Mouse (Mus musculus): ENCODE measurements around the gene Dpf3.

Dpf3 gene

GRCm38 (mm10) chr12:83470085-83470484 lies 17.4 kb downstream of the Dpf3 start:
- no peak for ATAC-seq (ENCODE audit: low TSS enrichment)

GRCm38 (mm10) chr12:83466508-83467430 lies 20.7 kb downstream of the Dpf3 start:
- ATAC-seq (ENCODE audit: low TSS enrichment): no peak

DNA sequence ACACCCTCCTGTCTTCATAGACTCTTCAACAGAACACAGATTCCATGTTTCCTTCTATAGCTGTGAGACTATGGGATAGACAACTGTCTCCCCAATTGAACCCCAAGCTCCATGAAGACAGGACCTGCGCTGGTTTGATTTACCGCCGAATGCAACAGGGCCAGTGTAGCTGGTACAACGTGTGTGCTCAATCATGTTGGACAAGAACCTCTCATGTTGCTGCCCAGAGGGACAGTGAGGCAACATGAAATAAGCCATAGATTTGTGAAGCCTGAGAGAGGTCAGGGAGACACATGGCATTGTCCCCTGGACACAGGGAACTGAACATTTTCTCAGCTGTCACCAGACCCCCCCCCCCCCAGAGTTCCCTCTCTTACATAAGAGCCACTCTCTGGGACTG lies 21.5 kb downstream of the Dpf3 start:
- ATAC-seq (ENCODE audit: low TSS enrichment): no peak

DNA sequence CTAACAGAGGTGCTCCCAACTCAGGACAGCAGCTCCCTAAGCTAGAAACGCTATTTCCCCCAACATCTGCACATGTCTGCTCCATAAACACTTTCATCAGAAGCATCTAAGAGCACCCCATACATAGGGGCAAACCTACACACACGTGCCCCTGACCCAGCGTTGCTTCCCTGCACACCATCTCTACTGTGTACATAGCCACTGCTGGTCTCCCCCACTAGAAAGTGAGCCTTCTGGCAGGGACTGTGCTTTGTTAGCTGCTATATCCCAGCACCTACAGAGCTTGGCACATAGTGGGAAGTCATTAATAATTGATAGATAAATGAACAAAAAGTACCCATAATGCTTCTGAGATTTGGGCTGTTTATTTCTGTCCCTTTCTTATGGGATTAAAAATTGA lies 27.2 kb downstream of the Dpf3 start:
- no peak for ATAC-seq (ENCODE audit: low TSS enrichment)

GRCm38 (mm10) chr12:83454697-83455321 lies 32.7 kb downstream of the Dpf3 start:
- ATAC-seq (ENCODE audit: low TSS enrichment): no peak

DNA sequence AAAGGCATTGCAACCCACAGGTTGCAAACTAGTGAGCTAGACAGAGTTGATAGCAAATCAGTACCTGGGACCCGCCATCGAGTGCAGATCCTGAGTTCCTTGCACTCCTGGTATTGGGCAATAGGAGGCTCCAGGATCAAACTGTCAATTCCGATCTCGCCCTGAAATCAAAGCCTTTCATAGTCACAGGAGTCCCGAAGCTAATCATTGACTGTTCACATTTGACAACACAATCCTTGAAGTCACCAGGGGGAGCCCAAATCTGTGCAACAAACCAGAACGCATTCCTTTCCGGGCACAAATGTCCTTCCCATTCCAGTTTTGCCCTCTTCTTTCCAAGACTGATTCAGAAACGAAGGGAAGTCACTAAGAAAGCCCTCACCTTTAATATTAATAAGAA lies 35.7 kb downstream of the Dpf3 start:
- no peak for ATAC-seq (ENCODE audit: low TSS enrichment)

- ATAC-seq (ENCODE audit: low TSS enrichment): no peak
Measured at GRCm38 (mm10) chr12:83450471-83450870, 37.0 kb downstream of the Dpf3 start.

GRCm38 (mm10) chr12:83449202-83449601 lies 38.3 kb downstream of the Dpf3 start:
- no peak for ATAC-seq (ENCODE audit: low TSS enrichment)

DNA sequence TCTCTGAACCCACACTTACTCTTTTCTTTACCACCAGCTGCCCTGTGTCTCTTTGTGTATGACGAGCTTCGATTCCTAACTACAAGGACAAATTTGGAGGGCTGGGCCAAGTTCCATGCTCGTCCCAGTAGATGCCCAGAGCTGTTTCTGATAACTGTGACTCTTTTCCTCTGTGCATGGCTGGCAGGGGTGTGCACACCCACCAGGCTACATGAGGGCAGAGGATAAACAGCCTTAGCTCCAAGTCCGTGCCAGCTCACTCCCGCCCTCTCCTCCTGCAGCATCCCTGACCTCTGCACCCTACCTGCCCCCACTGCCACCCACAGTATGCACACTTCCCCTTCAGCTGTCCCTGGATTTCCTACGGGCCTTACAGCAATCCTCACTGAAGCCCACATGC lies 41.9 kb downstream of the Dpf3 start:
- ATAC-seq (ENCODE audit: low TSS enrichment): no peak

DNA sequence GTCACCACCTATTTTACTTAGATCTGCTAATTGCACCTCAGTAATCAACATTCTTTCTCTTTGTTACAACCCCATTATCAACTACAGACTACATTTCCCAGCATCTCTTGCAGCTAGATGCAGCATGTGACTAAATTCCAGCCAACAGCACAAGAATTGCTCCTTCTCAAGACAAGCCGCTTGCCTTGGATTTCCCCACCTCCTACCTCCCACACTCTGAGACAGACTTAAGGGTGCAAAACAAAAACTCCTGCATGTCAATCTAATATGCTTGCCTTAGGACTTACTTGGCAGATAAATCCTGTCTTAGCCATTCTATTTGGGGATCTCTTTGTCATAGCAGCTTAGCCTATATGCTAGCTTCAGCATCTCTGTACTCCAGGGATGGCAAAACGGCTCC lies 43.1 kb downstream of the Dpf3 start:
- ATAC-seq (ENCODE audit: low TSS enrichment): peak; percentile 99

DNA sequence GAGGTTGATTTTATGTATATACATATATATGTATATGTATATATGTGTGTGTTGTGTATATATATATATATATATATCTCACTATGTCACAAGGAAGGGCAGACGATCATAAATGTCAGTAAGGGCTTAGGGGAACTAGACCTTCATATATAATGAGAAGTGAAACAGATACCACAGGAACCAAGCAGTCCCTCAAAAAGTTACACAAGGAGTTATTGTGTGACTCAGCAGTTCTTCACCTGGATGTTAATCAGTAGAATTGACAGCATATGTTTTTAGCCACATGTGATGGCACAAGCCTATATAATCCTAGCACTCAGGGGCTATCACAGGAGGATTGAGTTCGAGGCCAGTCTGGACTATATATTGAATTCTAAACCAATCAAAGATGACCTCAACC lies 49.5 kb downstream of the Dpf3 start:
- ATAC-seq (ENCODE audit: low TSS enrichment): no peak

DNA sequence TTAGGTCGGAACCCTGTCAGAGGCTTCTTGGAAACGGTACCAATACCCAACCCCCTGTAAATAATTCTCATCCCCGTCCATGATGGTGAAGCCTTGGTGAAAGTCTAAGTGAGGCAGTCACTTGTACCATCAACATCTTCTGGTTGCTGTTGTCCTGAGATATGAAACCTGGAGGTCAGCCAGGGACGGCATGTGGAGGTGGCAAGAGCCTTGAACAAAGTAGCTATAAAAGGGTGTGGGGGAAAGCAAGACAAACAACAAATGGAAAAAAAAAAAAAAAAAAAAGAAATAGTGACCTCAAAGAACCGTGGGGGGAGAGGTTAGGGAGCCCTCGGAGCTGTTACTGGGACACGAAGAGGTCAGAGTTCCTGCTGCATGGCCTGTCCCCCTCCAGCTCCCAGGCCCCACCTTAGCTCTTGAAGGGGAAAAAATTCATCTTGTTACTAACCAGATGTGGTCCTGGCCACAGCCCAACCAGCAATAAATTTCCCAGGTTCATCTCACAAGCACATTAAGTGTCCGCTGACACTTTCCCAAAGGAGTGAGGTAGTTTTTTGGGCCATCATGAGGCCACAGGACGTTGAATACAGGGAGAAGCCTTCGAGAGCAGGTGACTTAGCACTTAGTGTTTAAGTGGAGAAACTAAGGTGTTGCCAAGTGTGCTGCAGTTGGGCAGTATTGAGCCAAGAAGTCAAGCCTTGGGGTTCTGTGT lies 53.4 kb downstream of the Dpf3 start:
- no peak for ATAC-seq (ENCODE audit: low TSS enrichment)

GRCm38 (mm10) chr12:83433436-83433835 lies 54.1 kb downstream of the Dpf3 start:
- ATAC-seq (ENCODE audit: low TSS enrichment): no peak

DNA sequence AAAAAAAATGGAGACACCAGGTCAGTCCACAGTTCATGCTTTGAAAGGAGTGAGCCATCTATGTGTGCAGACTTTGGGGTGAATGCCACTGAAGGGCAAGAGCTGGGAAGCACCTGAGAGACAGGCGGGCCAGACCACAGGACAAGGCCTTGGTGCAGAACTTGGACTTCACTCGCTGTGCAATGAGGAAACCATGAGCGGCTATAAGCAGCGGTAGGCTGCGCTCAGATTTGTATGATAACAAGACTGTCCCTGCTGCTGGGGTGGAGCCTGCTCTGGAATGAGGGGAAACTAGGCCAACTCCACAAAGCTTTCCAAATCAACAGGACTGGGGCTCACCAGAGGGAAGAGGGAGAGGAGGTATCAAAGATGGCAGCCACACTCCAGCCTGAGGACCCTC lies 57.3 kb downstream of the Dpf3 start:
- ATAC-seq (ENCODE audit: low TSS enrichment): no peak

- no peak for ATAC-seq (ENCODE audit: low TSS enrichment)
Measured at GRCm38 (mm10) chr12:83428016-83428415, 59.5 kb downstream of the Dpf3 start.

DNA sequence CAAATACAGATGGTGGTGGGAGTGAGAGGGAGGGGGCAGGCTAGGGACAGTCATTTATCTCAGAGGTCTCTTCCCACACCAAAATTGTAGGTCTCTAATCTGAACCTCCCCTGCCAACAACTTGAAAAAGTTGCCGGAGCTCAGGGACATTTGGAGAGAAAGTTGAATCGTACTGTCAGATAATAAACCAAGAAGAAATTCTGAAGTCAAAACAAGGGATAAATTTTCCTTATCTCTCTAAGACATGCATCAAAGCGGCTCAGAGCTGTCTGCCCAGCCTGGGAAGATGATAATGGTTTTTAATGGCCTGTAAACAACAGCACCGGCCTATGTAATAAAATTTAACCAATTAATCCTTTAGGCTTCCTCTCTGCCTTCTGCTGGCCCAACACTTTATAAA lies 59.9 kb downstream of the Dpf3 start:
- no peak for ATAC-seq (ENCODE audit: low TSS enrichment)

GRCm38 (mm10) chr12:83426326-83426725 lies 61.2 kb downstream of the Dpf3 start:
- ATAC-seq (ENCODE audit: low TSS enrichment): no peak

DNA sequence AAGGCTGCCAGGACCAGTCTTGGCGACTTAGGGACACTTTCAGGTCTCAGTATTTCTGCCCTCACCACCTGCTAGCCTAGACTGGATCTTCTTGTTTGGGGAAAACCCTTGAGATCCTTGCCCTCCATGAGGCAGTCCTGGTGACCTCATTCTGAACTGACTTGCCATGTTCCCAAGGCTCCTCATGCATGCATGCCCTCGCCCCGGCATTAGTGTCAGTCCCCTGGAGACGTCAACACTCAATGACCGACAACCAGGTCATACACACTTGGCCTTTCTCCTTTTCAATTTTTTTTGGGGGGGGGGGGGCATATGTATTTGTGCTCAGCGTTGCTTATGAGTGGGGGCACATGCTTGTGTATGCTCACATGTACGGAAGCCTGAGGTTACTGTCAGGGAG lies 61.8 kb downstream of the Dpf3 start:
- ATAC-seq (ENCODE audit: low TSS enrichment): no peak

GRCm38 (mm10) chr12:83424720-83425444 lies 62.6 kb downstream of the Dpf3 start:
- ATAC-seq (ENCODE audit: low TSS enrichment): peak; percentile 50; the same call in 1 of the 2 replicates

- no peak for ATAC-seq (ENCODE audit: low TSS enrichment)
Measured at GRCm38 (mm10) chr12:83424086-83424719, 63.3 kb downstream of the Dpf3 start.

- ATAC-seq (ENCODE audit: low TSS enrichment): no peak
Measured at GRCm38 (mm10) chr12:83420346-83420745, 67.2 kb downstream of the Dpf3 start.

Data from frontal cortex, adult (tissue).